Mouse (Mus musculus): ENCODE measurements around the gene Gucy1b2.

The Gucy1b2 gene

GRCm38 (mm10) chr14:62446385-62447213 lies 9.5 kb downstream of the Gucy1b2 start:
- DNase-seq (ENCODE audit: low spot score in 2 of 2), result no peak

- DNase-seq (ENCODE audit: low spot score in 2 of 2), result no peak
These were observed 12.2 kb downstream of the Gucy1b2 start for GRCm38 (mm10) chr14:62443840-62444430.

GRCm38 (mm10) chr14:62442971-62443370 lies 13.1 kb downstream of the Gucy1b2 start:
- no peak for DNase-seq (ENCODE audit: low spot score in 2 of 2)

- no peak for DNase-seq (ENCODE audit: low spot score in 2 of 2)
These were observed 16.1 kb downstream of the Gucy1b2 start for GRCm38 (mm10) chr14:62440036-62440435.

GRCm38 (mm10) chr14:62438236-62438635 lies 17.9 kb downstream of the Gucy1b2 start:
- DNase-seq (ENCODE audit: low spot score in 2 of 2), result no peak

- DNase-seq (ENCODE audit: low spot score in 2 of 2), result no peak
These were observed 18.3 kb downstream of the Gucy1b2 start for GRCm38 (mm10) chr14:62437806-62438205.

GRCm38 (mm10) chr14:62425277-62425691 lies 30.8 kb downstream of the Gucy1b2 start:
- no peak for DNase-seq (ENCODE audit: low spot score in 2 of 2)

- no peak for DNase-seq (ENCODE audit: low spot score in 2 of 2)
These were observed 33.8 kb downstream of the Gucy1b2 start for GRCm38 (mm10) chr14:62422265-62422664.

GRCm38 (mm10) chr14:62417501-62417900 lies 38.6 kb downstream of the Gucy1b2 start:
- no peak for DNase-seq (ENCODE audit: low spot score in 2 of 2)

- DNase-seq (ENCODE audit: low spot score in 2 of 2), result peak; percentile 4 to 55
These were observed 39.4 kb downstream of the Gucy1b2 start for GRCm38 (mm10) chr14:62416742-62417134.

GRCm38 (mm10) chr14:62416007-62416741 lies 39.9 kb downstream of the Gucy1b2 start:
- no peak for DNase-seq (ENCODE audit: low spot score in 2 of 2)

GRCm38 (mm10) chr14:62395346-62395745 lies 60.7 kb downstream of the Gucy1b2 start:
- DNase-seq (ENCODE audit: low spot score in 2 of 2), result no peak

GRCm38 (mm10) chr14:62392754-62393153 lies 63.3 kb downstream of the Gucy1b2 start:
- no peak for DNase-seq (ENCODE audit: low spot score in 2 of 2)

GRCm38 (mm10) chr14:62389729-62390536 lies 66.2 kb downstream of the Gucy1b2 start:
- DNase-seq (ENCODE audit: low spot score in 2 of 2), result no peak

- DNase-seq (ENCODE audit: low spot score in 2 of 2), result no peak
These were observed 66.9 kb downstream of the Gucy1b2 start for GRCm38 (mm10) chr14:62389064-62389728.

- DNase-seq (ENCODE audit: low spot score in 2 of 2), result no peak
These were observed 72.2 kb downstream of the Gucy1b2 start for GRCm38 (mm10) chr14:62383786-62384299.

- no peak for DNase-seq (ENCODE audit: low spot score in 2 of 2)
These were observed 73.0 kb downstream of the Gucy1b2 start for GRCm38 (mm10) chr14:62383109-62383508.

GRCm38 (mm10) chr14:62380606-62381005 lies 75.5 kb downstream of the Gucy1b2 start:
- no peak for DNase-seq (ENCODE audit: low spot score in 2 of 2)

- no peak for DNase-seq (ENCODE audit: low spot score in 2 of 2)
These were observed 76.7 kb downstream of the Gucy1b2 start for GRCm38 (mm10) chr14:62379391-62379790.

- DNase-seq (ENCODE audit: low spot score in 2 of 2), result no peak
These were observed 80.0 kb downstream of the Gucy1b2 start for GRCm38 (mm10) chr14:62376115-62376514.

- DNase-seq (ENCODE audit: low spot score in 2 of 2), result peak; percentile 37 to 51
These were observed 80.4 kb downstream of the Gucy1b2 start for GRCm38 (mm10) chr14:62375694-62376093.

Measured in heart, adult 9 months (tissue).